ENCODE assay signal across 26 mouse cellular contexts in genomic region chr6:82798202-82798737, GRCm38 (mm10). TPM values are rescaled to one million over a fixed set of nuclear protein-coding genes. Genes with fewer than 3 reads are reported as not detected.
DNase-seq lines count a peak whose midpoint lies in the region; ATAC-seq and TF ChIP-seq lines count a peak whose summit lies in the region.
"Had no signal": no experiment of that assay in that cellular context is flagged by ENCODE, and none has a peak within 500 bp of the region (broad histone marks: within the 10 kb centered on the region; RNA-seq: fewer than 3 reads in every experiment).

No protein-coding gene starts in this region.

- H3K36me3 ChIP-seq in lung, embryonic 14.5 days (ENCODE audit: insufficient read depth): no peaks in the 10 kb centered on the region
- H3K36me3 ChIP-seq in intestine, embryonic 16.5 days (ENCODE audit: control insufficient read depth, insufficient read depth, low read length): no peaks in the 10 kb centered on the region
- H3K36me3 ChIP-seq in small intestine, adult 2 months (ENCODE audit: control insufficient read depth, insufficient read depth, low read length): no peaks in the 10 kb centered on the region
- H3K36me3 ChIP-seq in hindbrain, postnatal 0 days (ENCODE audit: insufficient read depth, low read length): no peaks in the 10 kb centered on the region
- H3K36me3 ChIP-seq: forebrain, embryonic 12.5 days; heart, embryonic 12.5 days; hindbrain, embryonic 10.5 days; liver, embryonic 13.5 days; midbrain, embryonic 15.5 days; neural tube, embryonic 12.5 days had no signal

- 16% methylated on average over 3 of the region's 3 CpGs for WGBS in lung, embryonic 14.5 days
- 24% methylated on average over 3 of the region's 3 CpGs for WGBS in intestine, embryonic 16.5 days
- WGBS in small intestine, adult 2 months: 16% methylated on average over 3 of the region's 3 CpGs
- WGBS in hindbrain, postnatal 0 days: 72% methylated on average over 3 of the region's 3 CpGs

- H3K4me3 ChIP-seq in lung, embryonic 14.5 days (ENCODE audit: low read depth, low read length): no peak overlapping the region
- no peak overlapping the region for H3K4me3 ChIP-seq in brown adipose tissue, adult 24 weeks (ENCODE audit: insufficient read depth, low read depth, low read length)
- no peak overlapping the region for H3K4me3 ChIP-seq in intestine, embryonic 16.5 days (ENCODE audit: low read length)
- no peak overlapping the region for H3K4me3 ChIP-seq in small intestine, adult 2 months (ENCODE audit: low read depth, low read length)
- H3K4me3 ChIP-seq in hindbrain, postnatal 0 days (ENCODE audit: low read length): no peak overlapping the region
- H3K4me3 ChIP-seq: erythroblast, embryonic 14.5 days; forebrain, embryonic 12.5 days; heart, embryonic 12.5 days; hindbrain, embryonic 10.5 days; layer of hippocampus, adult 2 months; liver, embryonic 13.5 days; midbrain, embryonic 15.5 days; neural tube, embryonic 12.5 days had no signal

- no peak overlapping the region for H3K4me2 ChIP-seq in lung, embryonic 14.5 days
- H3K4me2 ChIP-seq in intestine, embryonic 16.5 days (ENCODE audit: low read depth, low read length): no peak overlapping the region
- no peak overlapping the region for H3K4me2 ChIP-seq in hindbrain, postnatal 0 days (ENCODE audit: low read depth, low read length)
- H3K4me2 ChIP-seq: forebrain, embryonic 12.5 days; heart, embryonic 12.5 days; liver, embryonic 13.5 days; midbrain, embryonic 15.5 days; neural tube, embryonic 12.5 days had no signal

- H3K9me3 ChIP-seq in lung, embryonic 14.5 days (ENCODE audit: low read depth, low read length): no peaks in the 10 kb centered on the region
- no peaks in the 10 kb centered on the region for H3K9me3 ChIP-seq in intestine, embryonic 16.5 days (ENCODE audit: control insufficient read depth, low read length)
- H3K9me3 ChIP-seq in hindbrain, postnatal 0 days (ENCODE audit: low read length): no peaks in the 10 kb centered on the region
- H3K9me3 ChIP-seq: forebrain, embryonic 12.5 days; heart, embryonic 12.5 days; hindbrain, embryonic 10.5 days; liver, embryonic 13.5 days; midbrain, embryonic 15.5 days; neural tube, embryonic 12.5 days had no signal

- no peaks in the 10 kb centered on the region for H3K27me3 ChIP-seq in lung, embryonic 14.5 days (ENCODE audit: insufficient read depth, low read length)
- H3K27me3 ChIP-seq in intestine, embryonic 16.5 days (replicated peaks; ENCODE audit: control insufficient read depth, insufficient read depth, low read length): no peaks in the 10 kb centered on the region
- no peaks in the 10 kb centered on the region for H3K27me3 ChIP-seq in small intestine, adult 2 months (ENCODE audit: control insufficient read depth, insufficient read depth, low read length)
- no peaks in the 10 kb centered on the region for H3K27me3 ChIP-seq in hindbrain, postnatal 0 days (ENCODE audit: insufficient read depth, low read length)
- H3K27me3 ChIP-seq: forebrain, embryonic 12.5 days; heart, embryonic 12.5 days; liver, embryonic 13.5 days; midbrain, embryonic 15.5 days; neural tube, embryonic 12.5 days had no signal

- no peak for TF ChIP-seq POLR2A in small intestine, adult 2 months (IDR thresholded peaks at IDR 0.05; ENCODE audit: low read depth, low read length)

- H3K27ac ChIP-seq in lung, embryonic 14.5 days (ENCODE audit: low read depth): peak overlapping the region; percentile 13; the same call in 1 of the 2 replicates
- peak overlapping the region; percentile 59; the same call in 1 of the 2 replicates for H3K27ac ChIP-seq in brown adipose tissue, adult 24 weeks (replicated peaks; ENCODE audit: low read depth, low read length)
- 0 out of 2 replicates have a peak overlapping the region, but pooled peaks have one; percentile 9 for H3K27ac ChIP-seq in intestine, embryonic 16.5 days (ENCODE audit: low read length)
- H3K27ac ChIP-seq in small intestine, adult 2 months (ENCODE audit: insufficient read depth, low read depth, low read length): peak overlapping the region; percentile 32; the same call in 1 of the 2 replicates
- H3K27ac ChIP-seq in hindbrain, postnatal 0 days: no peak overlapping the region
- H3K27ac ChIP-seq: forebrain, embryonic 12.5 days; hindbrain, embryonic 10.5 days; layer of hippocampus, adult 2 months; midbrain, embryonic 15.5 days; neural tube, embryonic 12.5 days had no signal

- no peak for TF ChIP-seq CTCF in lung, embryonic 14.5 days (IDR thresholded peaks at IDR 0.05; ENCODE audit: low read depth)
- no peak for TF ChIP-seq CTCF in small intestine, adult 2 months (IDR thresholded peaks at IDR 0.05; ENCODE audit: extremely low read depth, insufficient read length, insufficient replicate concordance, low read depth, low read length)
- no peak for TF ChIP-seq CTCF in hindbrain, postnatal 0 days (IDR thresholded peaks at IDR 0.05; ENCODE audit: low read depth)

- DNase-seq in lung, embryonic 14.5 days: peak; percentile 43
- DNase-seq in lung, postnatal 4 days: no peak
- no peak for DNase-seq in hindbrain, postnatal 0 days (ENCODE audit: low spot score)
- DNase-seq in ovary, postnatal 14 days (ENCODE audit: low spot score): no peak
- no peak for DNase-seq in thymus, postnatal 10 days (ENCODE audit: low spot score in 2 of 2)
- DNase-seq: adrenal gland, adult 2 months; cerebellum, postnatal 10 days; gastrocnemius, postnatal 10 days; heart, postnatal 10 days; kidney, adult 8-10 months; kidney, postnatal 14 days; liver, embryonic 13.5 days; lung, postnatal 36 days; retina, postnatal 1 day; thymus, postnatal 14 days had no signal

- no peak overlapping the region for H3K9ac ChIP-seq in lung, embryonic 14.5 days
- no peak overlapping the region for H3K9ac ChIP-seq in intestine, embryonic 16.5 days (ENCODE audit: low read depth, low read length)
- H3K9ac ChIP-seq in hindbrain, postnatal 0 days (replicated peaks; ENCODE audit: low read length): no peak overlapping the region
- H3K9ac ChIP-seq: forebrain, embryonic 12.5 days; heart, embryonic 12.5 days; liver, embryonic 13.5 days; midbrain, embryonic 15.5 days; neural tube, embryonic 12.5 days had no signal

- no peaks in the 10 kb centered on the region; the same call in 1 of the 2 replicates for H3K4me1 ChIP-seq in lung, embryonic 14.5 days (ENCODE audit: insufficient read depth)
- H3K4me1 ChIP-seq in brown adipose tissue, adult 24 weeks (ENCODE audit: control insufficient read depth, insufficient read depth, insufficient read length, low read length): peaks cover 2% of the 10 kb centered on the region; the same call in 1 of the 2 replicates
- H3K4me1 ChIP-seq in intestine, embryonic 16.5 days (ENCODE audit: control insufficient read depth, insufficient read depth, low read length): 0 out of 2 replicates have a peak, but pooled peaks cover 4% of the 10 kb centered on the region
- no peaks in the 10 kb centered on the region; the same call in 1 of the 2 replicates for H3K4me1 ChIP-seq in small intestine, adult 2 months (ENCODE audit: control insufficient read depth, insufficient read depth, insufficient read length, low read length)
- no peaks in the 10 kb centered on the region for H3K4me1 ChIP-seq in hindbrain, postnatal 0 days (ENCODE audit: insufficient read depth, low read length)
- H3K4me1 ChIP-seq: forebrain, embryonic 12.5 days; midbrain, embryonic 15.5 days; neural tube, embryonic 12.5 days had no signal

- ATAC-seq in lung, embryonic 14.5 days (ENCODE audit: insufficient read depth): peak; percentile 88
- ATAC-seq in intestine, embryonic 16.5 days: peak; percentile 68
- ATAC-seq in hindbrain, postnatal 0 days: no peak
- ATAC-seq: hindbrain, embryonic 16.5 days; midbrain, embryonic 15.5 days had no signal

RNA-seq across cellular contexts. Expression of gene Hk2, which starts 24.0 kb away (rescaled TPM):
- 22.4 and 23.5 TPM in 2 replicates for polyA plus RNA-seq in lung, embryonic 14.5 days (2014; fragmentation: Nextera tagmentation; extraction: Ambion mirVana)
- 216 and 558 TPM in 2 replicates for polyA plus RNA-seq in brown adipose tissue, adult 24 weeks (2012; ENCODE audit: insufficient read depth, insufficient read length, missing spikeins)
- polyA plus RNA-seq in intestine, embryonic 16.5 days (2015; fragmentation: Nextera tagmentation; extraction: Ambion mirVana): 14.7 and 18.0 TPM in 2 replicates
- polyA plus RNA-seq in small intestine, adult 2 months (2012; rRNA removed): 2.2 and 6.1 TPM in 2 replicates
- total RNA-seq in hindbrain, postnatal 0 days (2014; rRNA removed): 6.0 and 13.0 TPM in 2 replicates
- polyA plus RNA-seq in hindbrain, postnatal 0 days (2015; fragmentation: Nextera tagmentation; extraction: Ambion mirVana): 2.6 and 3.6 TPM in 2 replicates
